Mouse (Mus musculus) heart, postnatal 10 days (tissue): ENCODE data around the gene Carmil1. TPM values are rescaled to one million over a fixed set of nuclear protein-coding genes. Genes with fewer than 3 reads are reported as not detected.
"Not testable (repeated sequence)": the region's sequence is repeated elsewhere in the genome, so short reads cannot be mapped to it uniquely, and the experiment has no call there.

ENCODE experiments used
- DNase-seq, 2 experiments: peaks; one replicate each; pipeline ENCODE4 v3.0.0; 2021
- intact Hi-C: fragments of 180-260 bp; cut with DNase I; formaldehyde crosslinking; loops from one replicate; pipeline ENCODE4 v1.15.1; 2025
- total RNA-seq, 2 experiments: library from RNA; stranded (reverse); gene quantifications; 2 replicates each; pipeline ENCODE4 v1.2.3; 2021

Carmil1 gene
- total RNA-seq, 2 experiments from 2014 or later: 4.5 to 10.9 TPM

- DNase-seq: no peak
These were observed 170.3 kb downstream of the Carmil1 start for GRCm38 (mm10) chr13:24110329-24110728.

GRCm38 (mm10) chr13:24108282-24108681 is 172.3 kb downstream of the Carmil1 start:
- intact Hi-C loops: no loop called here
- DNase-seq: peak; percentile 1 to 5

More at GRCm38 (mm10) chr13:24110329-24110728, 170.3 kb downstream of the Carmil1 start:
- intact Hi-C loops: loop anchor here (5.0 kb wide), 1 partner anchor 142 kb away; no protein-coding TSS in a partner anchor

GRCm38 (mm10) chr13:24107058-24107457 is 173.5 kb downstream of the Carmil1 start:
- DNase-seq: no peak
- intact Hi-C loops: no loop called here

GRCm38 (mm10) chr13:24105838-24106237 is 174.8 kb downstream of the Carmil1 start:
- intact Hi-C loops: no loop called here
- DNase-seq: no peak

GRCm38 (mm10) chr13:24105340-24105669 is 175.3 kb downstream of the Carmil1 start:
- intact Hi-C loops: no loop called here

GRCm38 (mm10) chr13:24104611-24105339 is 175.8 kb downstream of the Carmil1 start:
- DNase-seq, intact Hi-C loops: not testable (repeated sequence)

More at GRCm38 (mm10) chr13:24105340-24105669, 175.3 kb downstream of the Carmil1 start:
- DNase-seq: no peak

- no peak for DNase-seq
- intact Hi-C loops: no loop called here
These were observed 176.6 kb downstream of the Carmil1 start for GRCm38 (mm10) chr13:24104016-24104415.

GRCm38 (mm10) chr13:24103152-24103551 is 177.4 kb downstream of the Carmil1 start:
- intact Hi-C loops: no loop called here
- no peak for DNase-seq

- intact Hi-C loops: no loop called here
- DNase-seq: no peak
These were observed 178.3 kb downstream of the Carmil1 start for GRCm38 (mm10) chr13:24102256-24102655.

- DNase-seq: no peak
- intact Hi-C loops: no loop called here
These were observed 179.2 kb downstream of the Carmil1 start for GRCm38 (mm10) chr13:24101157-24102130.

GRCm38 (mm10) chr13:24100516-24101094 is 180.0 kb downstream of the Carmil1 start:
- intact Hi-C loops: no loop called here

GRCm38 (mm10) chr13:24096573-24096972 is 184.0 kb downstream of the Carmil1 start:
- intact Hi-C loops: no loop called here
- DNase-seq: no peak

More at GRCm38 (mm10) chr13:24100516-24101094, 180.0 kb downstream of the Carmil1 start:
- DNase-seq: no peak

GRCm38 (mm10) chr13:24094825-24095547 is 185.6 kb downstream of the Carmil1 start:
- intact Hi-C loops: no loop called here
- no peak for DNase-seq

- intact Hi-C loops: no loop called here
- DNase-seq: no peak
These were observed 187.5 kb downstream of the Carmil1 start for GRCm38 (mm10) chr13:24093108-24093507.

GRCm38 (mm10) chr13:24092073-24092472 is 188.5 kb downstream of the Carmil1 start:
- DNase-seq: no peak
- intact Hi-C loops: no loop called here

GRCm38 (mm10) chr13:24082153-24082552 is 198.4 kb downstream of the Carmil1 start:
- intact Hi-C loops: no loop called here
- no peak for DNase-seq

GRCm38 (mm10) chr13:24081698-24082097 is 198.9 kb downstream of the Carmil1 start:
- no peak for DNase-seq
- intact Hi-C loops: no loop called here

GRCm38 (mm10) chr13:24072588-24072987 is 208.0 kb downstream of the Carmil1 start:
- DNase-seq: no peak
- intact Hi-C loops: no loop called here

- DNase-seq: no peak
- intact Hi-C loops: no loop called here
These were observed 213.0 kb downstream of the Carmil1 start for GRCm38 (mm10) chr13:24067553-24067952.

GRCm38 (mm10) chr13:24065536-24065935 is 215.1 kb downstream of the Carmil1 start:
- DNase-seq: no peak
- intact Hi-C loops: no loop called here
